Mouse (Mus musculus): ENCODE data around the gene Mtus2. TPM values are rescaled to one million over a fixed set of nuclear protein-coding genes. Genes with fewer than 3 reads are reported as not detected.

Mtus2 gene
- 10 to 100 TPM; 37.7 to 45.7 TPM for total RNA-seq (2021)
- long read RNA-seq, experiment 1, full-length matches to known transcripts = 15 of 38 reads
- long read RNA-seq, experiment 1, partial matches to known transcripts = 8 of 38 reads
- long read RNA-seq, experiment 1, other reads (novel, unspliced or antisense) = 15 of 38 reads
- long read RNA-seq, experiment 2, full-length matches to known transcripts = 7 of 26 reads
- long read RNA-seq, experiment 2, partial matches to known transcripts = 3 of 26 reads
- long read RNA-seq, experiment 2, other reads (novel, unspliced or antisense) = 16 of 26 reads

GRCm38 (mm10) chr5:147956821-147957564, at the start of gene Mtus2:
TSS of gene Mtus2 (plus strand) at chr5:147957320.
- peak; percentile 87 to 93 for DNase-seq (ENCODE audit: low spot score in 2 of 2)
- intact Hi-C loops (cut with DNase I) = loop anchor here (1.0 to 5.0 kb wide), 3 partner anchors 135 to 284 kb away; no protein-coding TSS in a partner anchor

GRCm38 (mm10) chr5:147907851-147908250, 49.3 kb upstream of the Mtus2 start:
- no peak for DNase-seq (ENCODE audit: low spot score in 2 of 2)
- intact Hi-C loops (cut with DNase I) = no loop called here

- DNase-seq (ENCODE audit: low spot score in 2 of 2) = no peak
These were observed 46.2 kb upstream of the Mtus2 start for GRCm38 (mm10) chr5:147910807-147911509.

GRCm38 (mm10) chr5:147911744-147912143, 45.4 kb upstream of the Mtus2 start:
- intact Hi-C loops (cut with DNase I) = no loop called here

More at GRCm38 (mm10) chr5:147910807-147911509, 46.2 kb upstream of the Mtus2 start:
- intact Hi-C loops (cut with DNase I) = no loop called here

GRCm38 (mm10) chr5:147913241-147913842, 43.8 kb upstream of the Mtus2 start:
- intact Hi-C loops (cut with DNase I) = no loop called here
- DNase-seq (ENCODE audit: low spot score in 2 of 2) = no peak

More at GRCm38 (mm10) chr5:147911744-147912143, 45.4 kb upstream of the Mtus2 start:
- DNase-seq (ENCODE audit: low spot score in 2 of 2) = no peak

GRCm38 (mm10) chr5:147915038-147915566, 42.0 kb upstream of the Mtus2 start:
- intact Hi-C loops (cut with DNase I) = no loop called here

GRCm38 (mm10) chr5:147916171-147916570, 40.9 kb upstream of the Mtus2 start:
- intact Hi-C loops (cut with DNase I) = no loop called here

More at GRCm38 (mm10) chr5:147915038-147915566, 42.0 kb upstream of the Mtus2 start:
- DNase-seq (ENCODE audit: low spot score in 2 of 2) = no peak

GRCm38 (mm10) chr5:147918044-147918846, 38.9 kb upstream of the Mtus2 start:
- intact Hi-C loops (cut with DNase I) = no loop called here
- DNase-seq (ENCODE audit: low spot score in 2 of 2) = peak in 1 of 2 experiments; percentile 15

More at GRCm38 (mm10) chr5:147916171-147916570, 40.9 kb upstream of the Mtus2 start:
- no peak for DNase-seq (ENCODE audit: low spot score in 2 of 2)

- DNase-seq (ENCODE audit: low spot score in 2 of 2) = no peak
- intact Hi-C loops (cut with DNase I) = no loop called here
These were observed 32.5 kb upstream of the Mtus2 start for GRCm38 (mm10) chr5:147924621-147925020.

GRCm38 (mm10) chr5:147925935-147926604, 31.1 kb upstream of the Mtus2 start:
- DNase-seq (ENCODE audit: low spot score in 2 of 2) = peak in 1 of 2 experiments; percentile 13
- intact Hi-C loops (cut with DNase I) = no loop called here

GRCm38 (mm10) chr5:147928668-147929497, 28.2 kb upstream of the Mtus2 start:
- no peak for DNase-seq (ENCODE audit: low spot score in 2 of 2)
- intact Hi-C loops (cut with DNase I) = no loop called here

- intact Hi-C loops (cut with DNase I) = no loop called here
- no peak for DNase-seq (ENCODE audit: low spot score in 2 of 2)
These were observed 22.0 kb upstream of the Mtus2 start for GRCm38 (mm10) chr5:147935096-147935495.

GRCm38 (mm10) chr5:147939226-147939625, 17.9 kb upstream of the Mtus2 start:
- DNase-seq (ENCODE audit: low spot score in 2 of 2) = no peak
- intact Hi-C loops (cut with DNase I) = no loop called here

GRCm38 (mm10) chr5:147945000-147945666, 12.0 kb upstream of the Mtus2 start:
- DNase-seq (ENCODE audit: low spot score in 2 of 2) = peak; percentile 22 to 42

GRCm38 (mm10) chr5:147949881-147950280, 7.2 kb upstream of the Mtus2 start:
- no peak for DNase-seq (ENCODE audit: low spot score in 2 of 2)
- intact Hi-C loops (cut with DNase I) = no loop called here

More at GRCm38 (mm10) chr5:147945000-147945666, 12.0 kb upstream of the Mtus2 start:
- intact Hi-C loops (cut with DNase I) = no loop called here

- intact Hi-C loops (cut with DNase I) = no loop called here
- DNase-seq (ENCODE audit: low spot score in 2 of 2) = no peak
These were observed 5.4 kb upstream of the Mtus2 start for GRCm38 (mm10) chr5:147951751-147952150.

Data from left cerebral cortex, postnatal 14 days (tissue).